Mouse (Mus musculus): ENCODE data around the gene Als2cr12.
"Not testable (repeated sequence)": the region's sequence is repeated elsewhere in the genome, so short reads cannot be mapped to it uniquely, and the experiment has no call there.

Gene Als2cr12

GRCm38 (mm10) chr1:58717589-58718270 lies 21.9 kb upstream of the Als2cr12 start:
- no peak for DNase-seq

GRCm38 (mm10) chr1:58716883-58717220 lies 21.1 kb upstream of the Als2cr12 start:
- no peak for DNase-seq

- peak; percentile 25 for DNase-seq
Measured at GRCm38 (mm10) chr1:58716162-58716882, 20.5 kb upstream of the Als2cr12 start.

- DNase-seq = no peak
Measured at GRCm38 (mm10) chr1:58715536-58715935, 19.7 kb upstream of the Als2cr12 start.

- DNase-seq = no peak
Measured at GRCm38 (mm10) chr1:58714361-58714760, 18.6 kb upstream of the Als2cr12 start.

- DNase-seq = peak; percentile 80
Measured at GRCm38 (mm10) chr1:58713893-58714231, 18.1 kb upstream of the Als2cr12 start.

GRCm38 (mm10) chr1:58713081-58713892 lies 17.5 kb upstream of the Als2cr12 start:
- peak; percentile 86 for DNase-seq

- peak; percentile 82 for DNase-seq
Measured at GRCm38 (mm10) chr1:58712076-58713061, 16.6 kb upstream of the Als2cr12 start.

GRCm38 (mm10) chr1:58711365-58712016 lies 15.7 kb upstream of the Als2cr12 start, which contains the start of gene Cflar:
TSS of gene Cflar (plus strand) at chr1:58711508.
- peak; percentile 85 for DNase-seq

- DNase-seq = peak; percentile 34
Measured at GRCm38 (mm10) chr1:58710711-58711364, 15.0 kb upstream of the Als2cr12 start.

GRCm38 (mm10) chr1:58710043-58710442 lies 14.3 kb upstream of the Als2cr12 start:
- not testable (repeated sequence) for DNase-seq

- not testable (repeated sequence) for DNase-seq
Measured at GRCm38 (mm10) chr1:58700580-58701162, 4.9 kb upstream of the Als2cr12 start.

- no peak for DNase-seq
Measured at GRCm38 (mm10) chr1:58699988-58700387, 4.2 kb upstream of the Als2cr12 start.

GRCm38 (mm10) chr1:58698781-58699180 lies 3.0 kb upstream of the Als2cr12 start:
- DNase-seq = no peak

- peak; percentile 47 for DNase-seq
Measured at GRCm38 (mm10) chr1:58697607-58698006, 1.8 kb upstream of the Als2cr12 start.

GRCm38 (mm10) chr1:58693696-58694095 lies 2.1 kb downstream of the Als2cr12 start:
- DNase-seq = no peak

- DNase-seq = not testable (repeated sequence)
Measured at GRCm38 (mm10) chr1:58691718-58692117, 4.1 kb downstream of the Als2cr12 start.

GRCm38 (mm10) chr1:58690834-58691488 lies 4.8 kb downstream of the Als2cr12 start:
- not testable (repeated sequence) for DNase-seq

- no peak for DNase-seq
Measured at GRCm38 (mm10) chr1:58690006-58690744, 5.6 kb downstream of the Als2cr12 start.

GRCm38 (mm10) chr1:58689426-58689825 lies 6.4 kb downstream of the Als2cr12 start:
- no peak for DNase-seq

Data from lung, postnatal 10 days (tissue).